Mouse (Mus musculus): Measurements from ENCODE around the gene Ublcp1. TPM values are rescaled to one million over a fixed set of nuclear protein-coding genes. Genes with fewer than 3 reads are reported as not detected.
"Not testable (repeated sequence)": the region's sequence is repeated elsewhere in the genome, so short reads cannot be mapped to it uniquely, and the experiment has no call there.

Ublcp1 gene
- polyA plus RNA-seq, 1 experiment from 2014 or later: 63.9 TPM

DNA sequence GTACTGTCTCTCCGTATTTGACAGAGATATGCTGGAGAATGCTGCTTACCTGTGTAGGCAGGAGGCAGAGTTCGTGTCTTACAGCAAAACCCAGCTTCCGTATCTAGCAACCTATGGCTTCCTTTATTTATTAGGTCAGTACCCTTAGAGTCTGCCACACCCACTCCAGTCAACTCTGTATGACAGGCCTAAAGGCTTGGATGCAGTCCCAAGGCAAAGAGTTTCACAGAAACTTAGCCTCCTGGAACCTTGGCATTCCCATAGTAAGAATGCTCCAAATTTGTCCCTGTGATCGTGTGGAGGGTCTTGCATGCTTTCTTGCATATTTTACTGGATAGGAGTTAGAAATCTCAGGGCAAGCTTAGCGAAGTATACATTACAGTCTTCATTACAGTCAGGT, 18.3 kb downstream of the Ublcp1 start:
- H3K9me3 ChIP-seq (ENCODE audit: control insufficient read depth, low read length); H3K4me3 ChIP-seq (ENCODE audit: low read depth, low read length); H3K27me3 ChIP-seq (replicated peaks; ENCODE audit: control insufficient read depth, insufficient read depth, low read length); DNase-seq (ENCODE audit: low spot score); ATAC-seq (replicated peaks; ENCODE audit: low FRiP score, low TSS enrichment, low read depth); H3K4me1 ChIP-seq (replicated peaks; ENCODE audit: control insufficient read depth, insufficient read depth, low read length); H3K27ac ChIP-seq (ENCODE audit: low read depth); H3K4me2 ChIP-seq (ENCODE audit: low read length); H3K9ac ChIP-seq (ENCODE audit: low read length): not testable (repeated sequence)
- 90% methylated on average over 5 of the region's 5 CpGs for WGBS
- peaks cover 10% of the 10 kb centered on the region for H3K36me3 ChIP-seq (ENCODE audit: control insufficient read depth, insufficient read depth, low read length)

DNA sequence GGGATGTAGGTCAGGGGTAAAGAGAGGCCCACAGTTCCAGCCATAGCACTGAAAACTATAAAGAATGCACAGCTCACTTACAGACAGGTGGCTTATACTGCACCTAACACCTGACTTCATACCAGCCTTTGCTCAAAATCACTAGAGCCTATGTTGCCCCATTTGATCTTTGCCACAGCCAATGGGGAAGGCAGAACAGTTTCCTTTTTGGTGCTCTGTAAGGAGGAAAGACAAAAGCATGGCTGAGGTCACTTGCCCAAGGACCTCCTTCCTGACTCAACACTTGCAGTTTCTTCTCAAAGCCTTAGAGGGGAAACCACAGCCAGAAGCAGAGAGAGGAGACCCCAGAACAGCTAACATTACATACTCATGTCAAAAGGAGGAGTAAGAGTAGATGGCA, 19.3 kb downstream of the Ublcp1 start:
- Histone ChIP-seq H3K27ac (ENCODE audit: low read depth) (no peak overlapping the region), H3K27me3 (replicated peaks; ENCODE audit: control insufficient read depth, insufficient read depth, low read length) (no peaks in the 10 kb centered on the region), H3K4me3 (ENCODE audit: low read depth, low read length) (no peak overlapping the region), H3K4me1 (replicated peaks; ENCODE audit: control insufficient read depth, insufficient read depth, low read length) (no peaks in the 10 kb centered on the region), H3K36me3 (ENCODE audit: control insufficient read depth, insufficient read depth, low read length) (peaks cover 9% of the 10 kb centered on the region), H3K4me2 (ENCODE audit: low read length) (no peak overlapping the region), H3K9ac (ENCODE audit: low read length) (no peak overlapping the region), H3K9me3 (ENCODE audit: control insufficient read depth, low read length) (no peaks in the 10 kb centered on the region)
- no peak for ATAC-seq (replicated peaks; ENCODE audit: low FRiP score, low TSS enrichment, low read depth)
- DNase-seq (ENCODE audit: low spot score): no peak

DNA sequence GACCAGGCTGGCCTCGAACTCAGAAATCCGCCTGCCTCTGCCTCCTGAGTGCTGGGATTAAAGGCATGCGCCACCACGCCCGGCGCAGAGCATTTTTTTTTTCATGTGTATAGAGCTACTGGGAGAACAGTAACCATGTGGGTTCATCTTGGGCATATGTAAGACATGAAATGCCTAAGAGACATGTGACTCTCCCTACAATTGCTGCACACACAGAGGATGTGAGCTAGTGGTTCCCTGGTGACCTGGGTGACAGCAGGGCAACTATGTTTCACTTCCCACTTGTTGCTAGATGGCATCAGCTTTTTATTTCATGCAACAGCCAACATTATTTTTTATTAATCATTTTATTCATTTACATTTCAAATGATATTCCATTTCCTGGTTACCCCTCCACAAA, 32.5 kb downstream of the Ublcp1 start:
- no peaks in the 10 kb centered on the region for H3K4me1 ChIP-seq (replicated peaks; ENCODE audit: control insufficient read depth, insufficient read depth, low read length)
- DNase-seq (ENCODE audit: low spot score) (no peak), ATAC-seq (replicated peaks; ENCODE audit: low FRiP score, low TSS enrichment, low read depth) (no peak)
- no peaks in the 10 kb centered on the region for H3K27me3 ChIP-seq (replicated peaks; ENCODE audit: control insufficient read depth, insufficient read depth, low read length)
- no peaks in the 10 kb centered on the region for H3K9me3 ChIP-seq (ENCODE audit: control insufficient read depth, low read length)
- no peak overlapping the region for H3K27ac ChIP-seq (ENCODE audit: low read depth)
- 90% methylated on average over 6 of the region's 6 CpGs for WGBS
- H3K36me3 ChIP-seq (ENCODE audit: control insufficient read depth, insufficient read depth, low read length): no peaks in the 10 kb centered on the region
- H3K4me2 ChIP-seq (ENCODE audit: low read length): no peak overlapping the region
- no peak overlapping the region for H3K4me3 ChIP-seq (ENCODE audit: low read depth, low read length)
- H3K9ac ChIP-seq (ENCODE audit: low read length): no peak overlapping the region

DNA sequence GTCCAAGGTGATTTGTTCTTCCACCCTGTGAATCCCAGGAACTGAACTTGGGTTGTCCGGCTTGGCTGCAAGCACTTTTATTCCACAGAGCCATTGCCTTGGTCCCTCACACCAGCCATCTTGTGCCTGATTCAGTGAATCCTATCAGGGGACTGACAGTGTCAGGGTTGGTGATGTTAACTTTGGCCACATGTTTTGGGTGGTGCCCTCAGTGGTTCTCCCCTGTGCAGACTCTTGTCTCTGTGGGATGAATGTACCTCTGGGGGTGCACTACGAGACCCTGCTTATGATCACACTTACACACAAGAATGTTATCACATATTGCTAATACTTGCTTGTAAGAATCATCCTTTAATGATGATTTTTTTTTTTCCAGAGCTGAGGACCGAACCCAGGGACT, 40.3 kb downstream of the Ublcp1 start:
- Histone ChIP-seq H3K4me2 (ENCODE audit: low read length) (no peak overlapping the region), H3K9ac (ENCODE audit: low read length) (no peak overlapping the region), H3K4me3 (ENCODE audit: low read depth, low read length) (no peak overlapping the region), H3K27ac (ENCODE audit: low read depth) (no peak overlapping the region), H3K9me3 (ENCODE audit: control insufficient read depth, low read length) (no peaks in the 10 kb centered on the region), H3K4me1 (replicated peaks; ENCODE audit: control insufficient read depth, insufficient read depth, low read length) (no peaks in the 10 kb centered on the region), H3K36me3 (ENCODE audit: control insufficient read depth, insufficient read depth, low read length) (no peaks in the 10 kb centered on the region), H3K27me3 (replicated peaks; ENCODE audit: control insufficient read depth, insufficient read depth, low read length) (no peaks in the 10 kb centered on the region)
- ATAC-seq (replicated peaks; ENCODE audit: low FRiP score, low TSS enrichment, low read depth) (no peak), DNase-seq (ENCODE audit: low spot score) (no peak)
- 83% methylated on average over 3 of the region's 3 CpGs for WGBS

DNA sequence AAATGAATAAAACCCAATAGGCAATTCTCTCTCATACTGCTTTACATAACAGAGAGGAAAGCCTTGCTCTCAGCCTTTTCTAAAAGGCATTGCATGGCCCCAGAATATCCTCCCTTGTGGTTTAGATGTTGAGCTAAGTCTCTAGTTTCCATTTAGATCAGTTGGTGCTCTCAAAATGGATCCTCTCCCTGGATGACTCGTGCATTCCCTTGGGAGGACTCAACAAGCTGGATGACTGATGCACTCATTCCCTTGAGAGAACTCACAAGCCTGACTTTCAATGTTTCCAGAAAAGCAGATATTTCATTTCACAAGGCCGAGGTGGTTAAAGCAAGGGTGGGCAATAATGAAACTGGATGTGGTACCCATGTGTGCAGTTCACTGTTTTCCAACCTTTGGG, 42.3 kb downstream of the Ublcp1 start:
- H3K4me2 ChIP-seq (ENCODE audit: low read length): no peak overlapping the region
- no peak overlapping the region for H3K4me3 ChIP-seq (ENCODE audit: low read depth, low read length)
- no peaks in the 10 kb centered on the region for H3K27me3 ChIP-seq (replicated peaks; ENCODE audit: control insufficient read depth, insufficient read depth, low read length)
- no peaks in the 10 kb centered on the region for H3K36me3 ChIP-seq (ENCODE audit: control insufficient read depth, insufficient read depth, low read length)
- H3K4me1 ChIP-seq (replicated peaks; ENCODE audit: control insufficient read depth, insufficient read depth, low read length): no peaks in the 10 kb centered on the region
- H3K27ac ChIP-seq (ENCODE audit: low read depth): no peak overlapping the region
- WGBS: 74% methylated on average over 2 of the region's 2 CpGs
- no peaks in the 10 kb centered on the region for H3K9me3 ChIP-seq (ENCODE audit: control insufficient read depth, low read length)
- ATAC-seq (replicated peaks; ENCODE audit: low FRiP score, low TSS enrichment, low read depth) (no peak), DNase-seq (ENCODE audit: low spot score) (no peak)
- no peak overlapping the region for H3K9ac ChIP-seq (ENCODE audit: low read length)

DNA sequence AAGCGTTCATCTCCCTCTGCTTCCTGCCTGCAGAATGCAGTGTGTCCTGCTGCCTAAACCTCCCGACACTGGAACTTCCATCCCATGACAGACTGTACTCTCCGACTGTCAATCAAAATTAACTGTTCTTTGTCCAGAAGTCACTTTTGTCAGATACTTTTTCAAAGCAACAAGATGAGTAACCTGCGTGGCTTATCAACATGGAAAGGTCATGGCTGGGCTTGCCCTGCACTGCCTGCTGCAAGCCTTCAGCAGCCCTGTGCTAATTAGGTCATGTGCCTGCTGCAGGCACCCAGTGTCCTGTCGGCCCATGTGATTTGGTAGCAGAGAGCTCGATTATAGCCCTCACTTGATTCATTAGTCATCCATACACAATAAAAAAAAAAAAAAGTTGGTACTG, 44.7 kb downstream of the Ublcp1 start:
- no peak for ATAC-seq (replicated peaks; ENCODE audit: low FRiP score, low TSS enrichment, low read depth)
- Histone ChIP-seq H3K9ac (ENCODE audit: low read length) (no peak overlapping the region), H3K36me3 (ENCODE audit: control insufficient read depth, insufficient read depth, low read length) (no peaks in the 10 kb centered on the region), H3K4me3 (ENCODE audit: low read depth, low read length) (no peak overlapping the region), H3K27me3 (replicated peaks; ENCODE audit: control insufficient read depth, insufficient read depth, low read length) (no peaks in the 10 kb centered on the region), H3K4me2 (ENCODE audit: low read length) (no peak overlapping the region), H3K4me1 (replicated peaks; ENCODE audit: control insufficient read depth, insufficient read depth, low read length) (no peaks in the 10 kb centered on the region), H3K9me3 (ENCODE audit: control insufficient read depth, low read length) (no peaks in the 10 kb centered on the region), H3K27ac (ENCODE audit: low read depth) (no peak overlapping the region)
- DNase-seq (ENCODE audit: low spot score): no peak
- 68% methylated on average over 6 of the region's 6 CpGs for WGBS

DNA sequence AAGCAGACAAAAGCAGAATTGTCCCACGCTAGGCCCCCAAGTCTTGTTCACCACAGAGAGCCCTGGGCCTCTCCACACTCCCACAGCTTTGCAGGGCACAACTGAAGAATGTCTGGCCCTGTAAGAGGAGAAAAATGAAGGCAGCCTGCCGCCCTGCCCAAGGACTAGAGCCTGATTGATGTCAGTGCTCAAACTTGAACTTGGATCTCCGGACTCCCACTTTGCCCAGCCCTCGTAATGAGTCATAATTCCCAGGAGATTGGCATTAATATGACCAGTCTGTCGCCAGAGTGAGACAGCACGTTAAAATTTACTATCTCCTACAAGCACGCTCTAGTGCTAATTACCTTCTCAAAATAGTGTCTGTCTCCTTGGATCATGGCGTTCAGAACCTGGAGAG, 45.3 kb downstream of the Ublcp1 start:
- H3K4me2 ChIP-seq (ENCODE audit: low read length): no peak overlapping the region
- 64% methylated on average over 8 of the region's 8 CpGs for WGBS
- H3K27ac ChIP-seq (ENCODE audit: low read depth): no peak overlapping the region
- no peak for ATAC-seq (replicated peaks; ENCODE audit: low FRiP score, low TSS enrichment, low read depth)
- no peaks in the 10 kb centered on the region for H3K4me1 ChIP-seq (replicated peaks; ENCODE audit: control insufficient read depth, insufficient read depth, low read length)
- DNase-seq (ENCODE audit: low spot score): no peak
- H3K9me3 ChIP-seq (ENCODE audit: control insufficient read depth, low read length): no peaks in the 10 kb centered on the region
- H3K9ac ChIP-seq (ENCODE audit: low read length): no peak overlapping the region
- no peak overlapping the region for H3K4me3 ChIP-seq (ENCODE audit: low read depth, low read length)
- H3K36me3 ChIP-seq (ENCODE audit: control insufficient read depth, insufficient read depth, low read length): no peaks in the 10 kb centered on the region
- H3K27me3 ChIP-seq (replicated peaks; ENCODE audit: control insufficient read depth, insufficient read depth, low read length): no peaks in the 10 kb centered on the region

DNA sequence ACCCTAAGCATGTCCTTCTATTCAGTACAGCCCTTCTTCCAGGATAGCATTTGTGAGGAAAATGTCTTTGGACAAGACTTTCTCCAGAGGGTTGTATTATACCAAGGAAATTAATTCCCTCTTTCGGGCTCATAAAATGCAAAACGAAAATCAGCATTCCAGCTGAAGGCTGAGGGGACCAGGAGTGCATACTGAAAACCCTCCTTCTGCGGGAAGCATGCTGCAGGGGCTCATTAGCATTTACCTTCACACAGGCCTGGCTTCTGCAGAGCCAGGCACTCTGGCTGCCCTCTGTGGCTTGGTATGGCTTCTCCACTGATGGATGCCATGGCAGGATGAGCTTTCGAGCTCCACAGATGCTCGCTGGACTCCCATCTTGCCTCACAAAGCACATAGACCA, 46.3 kb downstream of the Ublcp1 start:
- H3K27me3 ChIP-seq (replicated peaks; ENCODE audit: control insufficient read depth, insufficient read depth, low read length): no peaks in the 10 kb centered on the region
- no peak overlapping the region for H3K27ac ChIP-seq (ENCODE audit: low read depth)
- H3K4me3 ChIP-seq (ENCODE audit: low read depth, low read length): no peak overlapping the region
- H3K4me2 ChIP-seq (ENCODE audit: low read length): no peak overlapping the region
- H3K4me1 ChIP-seq (replicated peaks; ENCODE audit: control insufficient read depth, insufficient read depth, low read length): no peaks in the 10 kb centered on the region
- no peak overlapping the region for H3K9ac ChIP-seq (ENCODE audit: low read length)
- no peaks in the 10 kb centered on the region for H3K36me3 ChIP-seq (ENCODE audit: control insufficient read depth, insufficient read depth, low read length)
- no peaks in the 10 kb centered on the region for H3K9me3 ChIP-seq (ENCODE audit: control insufficient read depth, low read length)
- WGBS: 60% methylated on average over 5 of the region's 5 CpGs
- ATAC-seq (replicated peaks; ENCODE audit: low FRiP score, low TSS enrichment, low read depth) (no peak), DNase-seq (ENCODE audit: low spot score) (no peak)

DNA sequence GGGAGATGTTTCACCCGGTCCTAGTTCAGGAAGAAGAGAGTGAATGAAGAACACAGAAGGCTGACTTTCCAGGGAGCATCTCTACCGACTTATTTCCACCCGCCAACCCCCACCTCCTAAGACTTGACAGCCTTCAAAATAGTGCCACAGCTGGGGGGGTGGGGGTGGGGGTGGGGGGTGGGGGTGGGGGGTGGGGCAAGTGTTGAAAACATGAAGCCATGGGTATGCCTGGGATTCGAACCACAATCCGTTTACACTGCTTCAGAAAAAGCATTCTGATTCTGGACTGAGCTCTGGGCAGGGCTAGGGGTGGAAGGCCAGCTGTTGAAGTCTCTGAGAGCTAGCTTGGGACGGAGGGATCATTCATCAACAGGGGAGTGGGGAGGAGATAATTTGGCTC, 47.0 kb downstream of the Ublcp1 start:
- no peak overlapping the region for H3K4me3 ChIP-seq (ENCODE audit: low read depth, low read length)
- 39% methylated on average over 6 of the region's 6 CpGs for WGBS
- H3K9ac ChIP-seq (ENCODE audit: low read length): no peak overlapping the region
- H3K9me3 ChIP-seq (ENCODE audit: control insufficient read depth, low read length): no peaks in the 10 kb centered on the region
- no peak overlapping the region for H3K4me2 ChIP-seq (ENCODE audit: low read length)
- DNase-seq (ENCODE audit: low spot score) (no peak), ATAC-seq (replicated peaks; ENCODE audit: low FRiP score, low TSS enrichment, low read depth) (no peak)
- H3K27ac ChIP-seq (ENCODE audit: low read depth): no peak overlapping the region
- H3K36me3 ChIP-seq (ENCODE audit: control insufficient read depth, insufficient read depth, low read length): no peaks in the 10 kb centered on the region
- H3K4me1 ChIP-seq (replicated peaks; ENCODE audit: control insufficient read depth, insufficient read depth, low read length): no peaks in the 10 kb centered on the region
- no peaks in the 10 kb centered on the region for H3K27me3 ChIP-seq (replicated peaks; ENCODE audit: control insufficient read depth, insufficient read depth, low read length)

All from intestine, embryonic 14.5 days (tissue).